Mouse (Mus musculus): ENCODE data around the gene Arhgap21. TPM values are rescaled to one million over a fixed set of nuclear protein-coding genes. Genes with fewer than 3 reads are reported as not detected.

Arhgap21 gene
- total RNA-seq, 4 experiments from 2014 or later, result 68.7 to 89.1 (median 80.5) TPM

- DNase-seq, result no peak
Measured at GRCm38 (mm10) chr2:20966176-20967100, 2.2 kb downstream of the Arhgap21 start.

DNA sequence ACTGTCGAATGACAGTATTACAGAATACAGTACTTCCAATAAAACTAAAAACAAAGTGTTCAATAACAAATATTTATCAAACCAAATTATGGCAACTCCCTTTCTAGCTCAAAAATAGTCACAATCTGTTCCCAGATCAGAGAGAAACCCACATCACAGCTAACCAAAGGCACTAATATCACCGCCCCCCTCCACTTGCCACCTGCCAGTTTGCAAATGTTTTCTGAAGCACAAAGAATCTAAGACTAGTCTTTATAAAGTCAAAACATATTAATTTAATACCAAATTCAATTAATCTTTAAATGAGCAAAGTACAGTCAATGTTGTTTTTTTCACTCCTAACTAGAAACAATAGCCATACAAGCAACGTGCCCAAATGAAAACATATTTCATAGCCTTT, 3.3 kb downstream of the Arhgap21 start:
- DNase-seq, result no peak

- DNase-seq, result no peak
Measured at GRCm38 (mm10) chr2:20964461-20964860, 4.2 kb downstream of the Arhgap21 start.

- DNase-seq, result no peak
Measured at GRCm38 (mm10) chr2:20963226-20963805, 5.4 kb downstream of the Arhgap21 start.

GRCm38 (mm10) chr2:20962284-20962683, 6.4 kb downstream of the Arhgap21 start:
- DNase-seq, result no peak

- DNase-seq, result no peak
Measured at GRCm38 (mm10) chr2:20961825-20962224, 6.9 kb downstream of the Arhgap21 start.

DNA sequence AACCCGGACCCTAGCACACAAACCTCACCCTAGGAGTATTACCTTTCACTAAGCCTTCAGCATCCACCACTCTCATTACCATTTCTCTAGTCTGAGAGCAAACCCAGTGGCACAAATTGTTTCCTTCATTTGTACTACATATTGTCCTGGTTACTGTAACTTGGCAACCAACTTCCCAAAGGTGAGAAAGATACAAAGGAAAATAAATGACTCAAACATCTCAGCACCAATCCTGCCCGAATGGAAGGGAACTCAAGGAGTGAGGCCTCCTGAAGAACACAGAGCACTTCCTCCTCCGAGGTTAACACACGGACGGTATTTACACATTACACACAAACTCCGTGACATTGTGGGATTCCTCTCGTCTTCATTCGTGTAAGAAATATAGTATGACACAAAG, 7.4 kb downstream of the Arhgap21 start:
- DNase-seq, result no peak

- no peak for DNase-seq
Measured at GRCm38 (mm10) chr2:20960668-20961035, 8.0 kb downstream of the Arhgap21 start.

DNA sequence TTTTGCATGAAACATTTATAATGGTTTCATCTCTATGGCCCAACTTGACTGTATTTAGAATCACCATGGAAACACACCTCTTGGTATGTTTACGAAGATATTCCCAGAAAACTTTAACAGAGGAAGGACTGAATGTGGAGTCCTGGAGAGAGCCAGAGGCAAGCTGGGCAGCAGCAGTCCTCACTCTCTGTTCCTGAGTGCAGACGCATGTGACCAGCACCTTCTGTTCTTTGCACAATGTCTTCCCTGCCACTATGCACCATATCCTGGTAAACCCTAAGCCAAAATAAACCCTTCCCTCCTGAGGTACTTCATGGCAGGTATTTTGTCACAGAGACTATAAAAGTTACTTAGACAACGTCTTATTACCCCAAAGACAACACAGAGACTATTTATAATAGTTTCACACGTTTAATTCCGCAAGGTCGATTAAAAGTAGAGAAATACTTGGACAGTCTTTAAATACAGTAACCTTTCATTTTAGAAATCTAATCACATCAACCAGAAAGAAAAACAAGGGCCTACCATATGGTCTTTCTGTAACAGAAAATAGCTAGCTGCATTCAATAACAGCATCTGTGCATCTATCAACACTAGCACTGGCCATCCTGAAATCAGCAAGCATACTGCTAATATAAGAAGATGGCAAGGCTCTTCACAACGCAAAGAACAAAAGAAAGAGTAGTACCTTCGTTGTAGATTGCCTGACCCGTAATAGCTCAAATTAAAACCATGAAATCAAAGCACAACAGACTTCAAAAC, 8.6 kb downstream of the Arhgap21 start:
- no peak for DNase-seq

GRCm38 (mm10) chr2:20959045-20959444, 9.6 kb downstream of the Arhgap21 start:
- no peak for DNase-seq

GRCm38 (mm10) chr2:20957995-20958394, 10.7 kb downstream of the Arhgap21 start:
- no peak for DNase-seq

DNA sequence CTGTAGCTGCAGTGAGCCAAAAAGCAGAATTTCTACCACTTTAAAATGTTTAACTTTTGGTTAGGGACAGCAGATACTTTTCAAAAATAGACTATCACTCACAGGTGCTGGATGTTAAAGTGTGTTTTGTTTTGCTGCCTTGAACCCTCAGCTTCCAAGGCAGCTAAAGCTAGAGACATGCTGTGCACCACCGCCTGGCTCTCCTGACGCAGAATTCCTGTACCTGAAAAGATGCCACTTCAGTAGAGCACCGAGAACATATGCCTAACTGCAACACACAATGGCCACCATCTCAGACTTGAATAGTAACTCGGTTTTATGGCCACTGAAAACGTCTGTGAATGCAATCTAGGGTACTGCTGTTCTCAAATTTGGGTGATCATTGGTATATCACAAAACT, 12.0 kb downstream of the Arhgap21 start:
- DNase-seq, result no peak

- no peak for DNase-seq
Measured at GRCm38 (mm10) chr2:20955996-20956395, 12.7 kb downstream of the Arhgap21 start.

GRCm38 (mm10) chr2:20955376-20955775, 13.3 kb downstream of the Arhgap21 start:
- no peak for DNase-seq

DNA sequence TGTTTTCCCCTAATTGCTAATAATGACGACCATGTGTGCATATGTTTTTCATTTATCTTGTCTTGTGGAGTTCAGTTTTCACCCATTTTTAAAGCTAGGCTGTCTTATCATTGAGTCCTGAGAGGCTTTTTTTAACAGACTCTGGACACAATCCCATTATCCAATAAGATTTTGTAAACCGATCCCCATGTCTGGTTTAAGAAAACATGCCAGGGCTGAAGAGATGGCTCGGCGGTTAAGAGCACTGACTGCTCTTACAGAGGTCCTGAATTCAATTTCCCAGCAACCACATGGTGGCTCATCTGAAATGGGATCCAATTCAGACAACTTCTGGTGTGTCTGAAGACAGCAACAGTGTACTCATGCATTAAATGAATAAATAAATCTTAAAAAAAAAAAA, 16.0 kb downstream of the Arhgap21 start:
- DNase-seq, result no peak

DNA sequence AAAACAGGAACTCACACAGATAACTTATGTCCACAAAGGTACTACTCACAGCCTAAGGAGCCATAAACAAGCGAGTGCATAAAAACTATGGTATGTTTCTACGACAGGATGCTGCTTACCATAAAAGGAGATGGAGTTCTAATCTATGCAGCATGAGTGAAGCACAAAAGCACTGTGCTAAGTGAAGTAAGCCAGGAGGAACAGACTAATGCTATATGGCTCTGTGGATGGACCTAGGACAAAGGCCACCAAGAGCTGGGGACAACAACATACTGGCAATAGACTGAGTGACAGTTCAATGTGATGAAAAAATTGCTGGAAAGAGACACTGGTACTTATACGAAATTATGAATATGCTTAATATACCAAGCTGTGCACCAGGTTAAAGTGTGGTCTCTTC, 19.5 kb downstream of the Arhgap21 start:
- DNase-seq, result no peak

- DNase-seq, result no peak
Measured at GRCm38 (mm10) chr2:20947036-20947435, 21.6 kb downstream of the Arhgap21 start.

GRCm38 (mm10) chr2:20945596-20945995, 23.1 kb downstream of the Arhgap21 start:
- no peak for DNase-seq

- peak; percentile 39 for DNase-seq
Measured at GRCm38 (mm10) chr2:20943730-20944454, 24.8 kb downstream of the Arhgap21 start.

DNA sequence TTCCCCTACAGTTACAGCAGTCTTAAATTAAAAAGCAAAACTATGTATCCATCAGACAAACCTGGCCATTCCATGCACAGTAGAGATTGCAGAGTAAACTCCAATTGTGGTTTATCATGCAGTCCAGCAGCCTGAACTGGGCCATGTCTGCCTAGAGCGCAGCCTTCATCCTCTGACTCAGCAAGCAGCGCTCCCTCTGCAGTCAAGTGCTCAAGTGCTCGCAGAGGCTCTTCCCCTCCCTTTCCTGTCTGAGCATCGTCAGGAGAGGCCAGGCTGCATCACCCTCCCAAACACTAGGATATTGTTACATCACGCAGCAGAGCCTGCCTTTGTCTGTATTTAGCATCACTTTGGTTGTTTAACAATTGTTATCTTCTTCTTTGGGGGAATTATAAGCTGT, 25.5 kb downstream of the Arhgap21 start:
- DNase-seq, result peak; percentile 45

- no peak for DNase-seq
Measured at GRCm38 (mm10) chr2:20942434-20943198, 26.1 kb downstream of the Arhgap21 start.

DNA sequence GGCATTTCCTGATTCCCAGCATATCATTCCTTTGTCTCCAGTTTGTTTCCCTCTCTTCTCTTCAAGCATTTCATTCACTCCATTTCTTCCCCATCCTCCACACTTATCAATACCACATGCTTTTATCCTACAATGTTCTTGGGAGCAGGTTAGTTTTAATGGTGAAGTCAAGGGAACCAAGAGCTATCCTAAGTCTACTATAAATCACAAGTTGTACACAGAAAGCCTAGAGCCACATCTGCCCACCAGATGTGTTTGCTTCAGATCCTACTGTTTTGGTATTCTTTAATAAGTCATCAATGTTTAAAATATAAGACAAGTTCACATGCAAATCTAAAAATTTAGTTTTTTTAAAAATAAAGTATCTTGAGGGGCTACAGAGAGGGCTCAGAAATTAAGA, 27.6 kb downstream of the Arhgap21 start:
- no peak for DNase-seq
